Mouse (Mus musculus): Measurements from ENCODE around the gene Cstad. TPM values are rescaled to one million over a fixed set of nuclear protein-coding genes. Genes with fewer than 3 reads are reported as not detected.

Gene Cstad
- total RNA-seq, 4 experiments from 2014 or later: 3.4 to 11.0 (median 7.0) TPM

DNA sequence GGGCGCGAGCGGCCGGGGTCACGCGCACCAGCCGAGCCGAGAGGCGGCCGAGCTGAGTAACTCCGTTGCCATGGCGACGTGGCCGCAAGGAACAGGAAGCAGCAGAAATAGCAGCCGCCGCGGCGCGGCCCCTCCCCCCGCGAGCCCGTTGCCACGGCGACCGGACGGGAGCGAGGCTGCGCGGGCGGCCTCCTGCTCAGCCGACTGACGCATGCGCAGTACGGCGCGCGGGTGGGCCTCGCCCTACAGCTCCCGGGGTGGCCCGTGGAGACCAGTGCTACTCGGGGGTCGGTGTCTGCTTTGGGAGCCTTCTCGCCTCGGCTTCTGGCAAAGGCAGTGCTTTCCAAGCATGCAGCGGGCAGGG, 63.6 kb downstream of the Cstad start:
- peak; percentile 98 to 100 for DNase-seq (ENCODE audit: low spot score in 2 of 2)

Other genes with a start within 250 kb of the Cstad start
- gene Sh3glb2, start 235.7 kb upstream of the Cstad start, total RNA-seq (2022): 100 to 1,000 TPM; 230 to 295 (median 278) TPM
- gene Miga2, start 230.8 kb upstream of the Cstad start, total RNA-seq (2022): 100 to 1,000 TPM; 104 to 146 (median 121) TPM
- gene Dolpp1, start 202.8 kb upstream of the Cstad start, total RNA-seq (2022): 10 to 100 TPM; 23.2 to 30.7 (median 25.1) TPM
- gene Crat, start 179.2 kb upstream of the Cstad start, total RNA-seq (2022): 10 to 100 TPM; 48.9 to 59.3 (median 50.7) TPM
- 100 to 1,000 TPM; 165 to 175 (median 173) TPM for gene Ptpa, start 179.0 kb upstream of the Cstad start, total RNA-seq (2022)
- 10 to 100 TPM; 11.6 to 12.5 (median 12.4) TPM for gene Ier5l, start 120.8 kb upstream of the Cstad start, total RNA-seq (2022)
- gene 1700001O22Rik, start 208.6 kb downstream of the Cstad start, total RNA-seq (2022): 10 to 100 TPM in 1 of 4 experiments, 1 to 10 TPM in 3; 6.1 to 12.4 (median 7.1) TPM
- 10 to 100 TPM; 29.6 to 33.4 (median 32.3) TPM for gene Ntmt1, start 212.8 kb downstream of the Cstad start, total RNA-seq (2022)
- gene Asb6, start 235.3 kb downstream of the Cstad start, total RNA-seq (2022): 10 to 100 TPM; 35.2 to 39.2 (median 37.5) TPM
- gene Prrx2, start 239.9 kb downstream of the Cstad start, total RNA-seq (2022): 1 to 10 TPM in 3 of 4 experiments, under 1 TPM in 1; 0.94 to 3.9 (median 1.9) TPM